Mouse (Mus musculus) limb, embryonic 12.5 days (tissue): ENCODE data around the gene Ogfod1. TPM values are rescaled to one million over a fixed set of nuclear protein-coding genes. Genes with fewer than 3 reads are reported as not detected.

ENCODE experiments used
- ATAC-seq: fragments of 200-750 bp; cut with Nextera tagmentation; 2 replicates; pipeline ENCODE4 v1.8.0; 2017; ENCODE audit warnings: low read depth, moderate TSS enrichment; ENCODE audit not compliant: insufficient number of reproducible peaks, insufficient read depth, low FRiP score, low TSS enrichment
- H3K27ac ChIP-seq: fragments of 300-500 bp; sonication (generic); 2 replicates; pipeline ENCODE4 v1.5.1; 2016; ENCODE audit warnings: mild to moderate bottlenecking, moderate library complexity
- H3K27me3 ChIP-seq: fragments of 300-500 bp; sonication (generic); 2 replicates; pipeline ENCODE4 v1.6.1; 2016; ENCODE audit warnings: mild to moderate bottlenecking, moderate library complexity
- H3K36me3 ChIP-seq: fragments of 300-500 bp; sonication (generic); 2 replicates; pipeline ENCODE4 v1.6.1; 2016; ENCODE audit warnings: mild to moderate bottlenecking, moderate library complexity
- H3K4me1 ChIP-seq: fragments of 300-500 bp; sonication (generic); replicated peaks from 2 replicates; pipeline ENCODE4 v1.6.1; 2016
- H3K4me2 ChIP-seq: fragments of 300-500 bp; sonication (generic); 2 replicates; pipeline ENCODE4 v1.6.1; 2016; ENCODE audit warnings: mild to moderate bottlenecking, moderate library complexity
- H3K4me3 ChIP-seq: fragments of 300-500 bp; sonication (generic); replicated peaks from 2 replicates; pipeline ENCODE4 v1.5.1; 2016; ENCODE audit warnings: mild to moderate bottlenecking
- H3K9ac ChIP-seq: fragments of 300-500 bp; sonication (generic); replicated peaks from 2 replicates; pipeline ENCODE4 v1.6.1; 2016; ENCODE audit warnings: mild to moderate bottlenecking, moderate library complexity
- H3K9me3 ChIP-seq: fragments of 300-500 bp; sonication (generic); 2 replicates; pipeline ENCODE4 v1.6.1; 2016; ENCODE audit warnings: mild to moderate bottlenecking, moderate library complexity
- WGBS: fragments of 180-500 bp; shearing (Covaris S2); methylation state at CpG from one replicate; pipeline ENCODE4 v1.1.7; 2016; 5-methylcytosine and 5-hydroxymethylcytosine counted together
- polyA plus RNA-seq: library from polyadenylated mRNA; unstranded; fragments of >200 nt; fragmentation: Nextera tagmentation; extraction: Ambion mirVana; gene quantifications from 2 replicates; pipeline ENCODE4 v1.2.1, GENCODE M21; 2016

Ogfod1 gene
- polyA plus RNA-seq, 1 experiment from 2014 or later: 16.1 TPM

- Histone ChIP-seq H3K27ac (no peak overlapping the region), H3K4me1 (no peaks in the 10 kb centered on the region), H3K4me2 (no peak overlapping the region), H3K9ac (no peak overlapping the region), H3K9me3 (no peaks in the 10 kb centered on the region), H3K4me3 (no peak overlapping the region), H3K27me3 (no peaks in the 10 kb centered on the region), H3K36me3 (no peaks in the 10 kb centered on the region)
- WGBS: 60% methylated on average over 6 of the region's 6 CpGs
- no peak for ATAC-seq
Observed at GRCm38 (mm10) chr8:94110526-94111177, 73.7 kb downstream of the Ogfod1 start.

- no peaks in the 10 kb centered on the region for H3K36me3 ChIP-seq
- no peak overlapping the region for H3K27ac ChIP-seq
- no peaks in the 10 kb centered on the region for H3K4me1 ChIP-seq
- no peak for ATAC-seq
- H3K9me3 ChIP-seq: no peaks in the 10 kb centered on the region
- no peak overlapping the region for H3K4me3 ChIP-seq
- no peaks in the 10 kb centered on the region for H3K27me3 ChIP-seq
- H3K4me2 ChIP-seq: no peak overlapping the region
- 63% methylated on average over 1 of the region's 1 CpGs for WGBS
- H3K9ac ChIP-seq: no peak overlapping the region
Observed at GRCm38 (mm10) chr8:94113435-94113834, 76.4 kb downstream of the Ogfod1 start.

GRCm38 (mm10) chr8:94113972-94114371, 77.0 kb downstream of the Ogfod1 start:
- H3K9me3 ChIP-seq: no peaks in the 10 kb centered on the region
- WGBS: 86% methylated on average over 2 of the region's 2 CpGs
- no peaks in the 10 kb centered on the region for H3K27me3 ChIP-seq
- no peak for ATAC-seq
- no peak overlapping the region for H3K9ac ChIP-seq
- no peak overlapping the region for H3K27ac ChIP-seq
- no peaks in the 10 kb centered on the region for H3K36me3 ChIP-seq
- H3K4me1 ChIP-seq: peaks cover 4% of the 10 kb centered on the region; the same call in 1 of the 2 replicates
- H3K4me3 ChIP-seq: no peak overlapping the region
- no peak overlapping the region for H3K4me2 ChIP-seq

Other genes with a start within 250 kb of the Ogfod1 start
- 2.0 and 2.6 TPM in 2 replicates for gene Gnao1, start 227.2 kb upstream of the Ogfod1 start, polyA plus RNA-seq
- 48.1 and 53.1 TPM in 2 replicates for gene Amfr, start 24.4 kb upstream of the Ogfod1 start, polyA plus RNA-seq
- 132 and 148 TPM in 2 replicates for gene Nudt21, start 167 bp upstream of the Ogfod1 start, polyA plus RNA-seq
- 12.5 and 15.3 TPM in 2 replicates for gene Bbs2, start 61.7 kb downstream of the Ogfod1 start, polyA plus RNA-seq
- not detected in 2 replicates for gene Mt4, start 100.0 kb downstream of the Ogfod1 start, polyA plus RNA-seq
- 0.43 and 0.45 TPM in 2 replicates for gene Mt3, start 115.4 kb downstream of the Ogfod1 start, polyA plus RNA-seq
- gene Mt2, start 135.5 kb downstream of the Ogfod1 start, polyA plus RNA-seq: 15.1 TPM in 2 replicates
- gene Mt1, start 141.9 kb downstream of the Ogfod1 start, polyA plus RNA-seq: 43.6 and 53.6 TPM in 2 replicates
- gene Nup93, start 177.4 kb downstream of the Ogfod1 start, polyA plus RNA-seq: 114 TPM in 2 replicates